Mouse (Mus musculus): ENCODE measurements at regions not wholly inside any gene's neighbourhood (a gene's known extent, or its start where the extent isn't known, plus 50 kb on each side); places are given as distances from the start of the nearest gene placed in this dataset.

DNA sequence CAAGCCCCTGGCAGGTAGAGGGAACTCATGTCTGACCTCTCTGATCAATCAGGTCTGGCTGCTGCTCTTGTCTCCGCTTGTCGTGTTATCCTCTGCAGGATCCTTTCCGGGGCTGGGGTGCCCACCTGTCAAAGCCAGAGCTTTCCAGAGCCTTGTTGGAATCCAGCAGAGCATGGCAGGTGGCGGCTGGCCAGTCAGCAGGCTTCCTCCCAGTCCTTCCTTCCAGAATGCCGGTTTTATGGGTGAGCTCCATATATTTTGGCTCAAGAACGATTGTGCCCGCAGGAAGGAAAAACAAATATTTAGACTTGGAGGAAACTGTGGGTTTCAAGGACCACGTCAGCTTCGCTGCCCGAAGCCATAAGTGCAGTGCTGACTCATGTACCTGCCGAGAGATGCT, 66.3 kb upstream of the Msx1 start:
- TF ChIP-seq POLR2A (IDR thresholded peaks at IDR 0.05; ENCODE audit: low read depth, low read length) (no peak), CTCF (IDR thresholded peaks at IDR 0.05; ENCODE audit: borderline replicate concordance, insufficient read depth, low read length) (no peak)
